Mouse (Mus musculus) thymus, adult 2 months (tissue): ENCODE data around the gene Cd93.

Experiments used
- CTCF ChIP-seq: fragments of 200-500 bp; IDR thresholded peaks from 2 replicates; pipeline ENCODE4 v1.5.1; 2012; ENCODE audit warnings: mild to moderate bottlenecking, control low read depth, low read length, moderate library complexity, borderline replicate concordance; ENCODE audit not compliant: control insufficient read depth, poor library complexity, insufficient read depth; ENCODE audit errors: extremely low read depth
- POLR2A ChIP-seq: fragments of 200-500 bp; IDR thresholded peaks from 2 replicates; pipeline ENCODE4 v1.6.1; 2012; ENCODE audit warnings: mild to moderate bottlenecking, low read length, control low read depth, moderate library complexity; ENCODE audit not compliant: control insufficient read depth, poor library complexity, insufficient read depth; ENCODE audit errors: extremely low read depth

DNA sequence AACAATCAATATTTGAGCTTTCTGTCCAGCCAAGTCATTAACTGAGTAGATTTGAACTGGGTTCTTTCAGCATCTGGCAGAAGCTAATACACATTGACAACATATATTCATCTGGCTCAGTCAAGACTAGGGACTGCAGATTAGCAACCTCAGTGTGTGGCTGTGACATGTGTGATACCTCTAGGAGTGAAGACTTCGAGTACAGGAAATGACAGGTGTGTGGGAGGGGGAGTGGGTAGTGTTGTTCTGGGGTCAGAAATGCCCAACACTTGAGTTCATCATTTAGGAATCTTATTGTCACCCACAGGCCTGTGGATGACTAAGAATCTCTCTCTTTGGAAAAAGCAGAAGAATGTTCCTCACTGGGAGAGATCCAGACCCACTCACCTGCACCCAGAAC, 22.3 kb downstream of the Cd93 start:
- TF ChIP-seq CTCF (no peak), POLR2A (no peak)
